Mouse (Mus musculus) brain, embryonic 14.5 days (tissue): ENCODE results near the gene Ajuba. TPM values are rescaled to one million over a fixed set of nuclear protein-coding genes. Genes with fewer than 3 reads are reported as not detected.

Source experiments
- DNase-seq: peaks from one replicate; pipeline ENCODE4 v3.0.0-alpha.2; 2011; ENCODE audit warnings: low read depth
- CTCF ChIP-seq: fragments of 200-500 bp; IDR thresholded peaks from 2 replicates; pipeline ENCODE4 v1.5.1; 2012; ENCODE audit warnings: inconsistent platforms, mild to moderate bottlenecking, moderate library complexity, borderline replicate concordance; ENCODE audit not compliant: insufficient read depth, insufficient read length; ENCODE audit errors: extremely low read depth
- POLR2A ChIP-seq: fragments of 200-500 bp; IDR thresholded peaks from 2 replicates; pipeline ENCODE4 v1.6.1; 2012; ENCODE audit warnings: mild to moderate bottlenecking, inconsistent platforms, borderline replicate concordance; ENCODE audit not compliant: poor library complexity, insufficient read depth, insufficient read length, severe bottlenecking; ENCODE audit errors: extremely low read depth
- polyA plus RNA-seq: library from polyadenylated mRNA; depleted of rRNA; stranded (reverse); fragments of >200 nt; gene quantifications from 2 replicates; pipeline ENCODE4 v1.2.3, GENCODE M21; 2012

The Ajuba gene
- polyA plus RNA-seq, 1 experiment = 17.6 TPM

- TF ChIP-seq CTCF (no peak), POLR2A (no peak)
- no peak for DNase-seq
These were observed 5.2 kb upstream of the Ajuba start for GRCm38 (mm10) chr14:54582536-54582935.

GRCm38 (mm10) chr14:54579638-54580037 is 2.3 kb upstream of the Ajuba start:
- DNase-seq = no peak
- no peak for TF ChIP-seq CTCF
- TF ChIP-seq POLR2A = no peak

DNA sequence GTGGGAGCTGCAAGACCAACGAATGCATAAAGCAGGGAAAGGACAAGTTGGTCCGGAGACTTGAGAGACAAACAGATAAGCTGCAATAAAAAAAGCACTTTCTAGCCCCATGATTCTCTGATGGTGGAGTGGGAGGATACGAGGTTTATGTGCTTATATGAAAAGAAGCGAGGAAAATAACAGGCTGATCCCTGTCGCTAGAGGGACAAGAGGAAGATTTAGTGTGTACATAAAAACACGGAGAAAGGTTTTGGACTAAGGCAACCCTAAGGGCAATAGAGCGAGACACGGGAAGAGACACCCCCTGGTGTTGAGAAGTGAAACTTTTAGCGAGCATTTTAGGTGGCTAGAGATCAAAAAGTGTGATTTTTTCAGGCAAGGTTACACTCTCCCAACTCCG is 705 bp upstream of the Ajuba start:
- TF ChIP-seq POLR2A = no peak
- peak; percentile 46; the same call in 1 of the 2 replicates for TF ChIP-seq CTCF
- DNase-seq = peak; percentile 74

DNA sequence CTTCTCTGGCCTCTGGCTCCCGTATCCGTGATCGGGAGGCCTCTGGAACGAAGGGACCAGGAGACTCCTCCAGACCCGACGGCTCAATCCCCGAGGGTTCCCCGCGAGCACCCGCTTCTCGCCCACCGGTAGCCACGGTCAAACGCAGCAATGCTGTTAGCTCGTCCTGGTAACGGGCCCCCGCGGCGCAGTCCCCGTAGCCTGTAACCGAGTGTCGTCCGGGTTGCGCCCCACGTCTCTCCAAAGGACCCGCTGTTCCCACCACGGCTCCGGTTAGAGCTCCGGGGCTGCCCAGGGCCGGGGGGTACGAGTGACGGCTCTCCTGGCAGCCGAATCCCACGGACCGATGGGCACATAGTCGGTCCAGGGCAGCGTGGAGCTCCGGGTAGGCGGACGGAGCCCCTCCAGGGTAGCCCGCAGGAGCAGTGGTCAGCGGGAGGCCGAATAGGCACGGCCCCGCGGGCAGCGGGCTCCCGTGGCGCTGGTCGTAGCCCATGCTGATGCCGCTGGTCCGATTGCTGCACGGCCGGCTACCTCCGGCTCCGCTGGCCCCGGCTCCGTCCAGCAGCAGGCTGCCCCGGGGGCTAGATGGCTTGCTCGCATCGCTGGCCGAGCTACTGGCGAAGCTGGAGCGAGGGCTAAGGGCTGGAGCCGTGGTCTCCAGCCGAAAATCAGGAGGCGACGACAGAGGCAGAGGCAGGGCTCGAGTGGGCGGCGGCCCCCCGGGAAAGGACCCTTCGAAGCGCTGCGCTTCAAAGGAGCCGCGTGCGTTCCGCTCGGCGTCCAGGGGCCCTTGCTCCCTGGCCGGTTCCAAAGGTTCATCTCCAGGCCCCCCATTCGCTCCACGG is 893 bp downstream of the Ajuba start:
- peak; percentile 31 for DNase-seq

GRCm38 (mm10) chr14:54575631-54576030 is 1.7 kb downstream of the Ajuba start:
- no peak for TF ChIP-seq POLR2A
- no peak for TF ChIP-seq CTCF
- peak; percentile 83 for DNase-seq

More for the DNA sequence above, 893 bp downstream of the Ajuba start:
- TF ChIP-seq POLR2A = no peak
- TF ChIP-seq CTCF = no peak

- TF ChIP-seq POLR2A (no peak), CTCF (no peak)
- DNase-seq = no peak
These were observed 2.3 kb downstream of the Ajuba start for GRCm38 (mm10) chr14:54575031-54575430.

- no peak for TF ChIP-seq POLR2A
- no peak for TF ChIP-seq CTCF
- DNase-seq = peak; percentile 67
These were observed 3.1 kb downstream of the Ajuba start for GRCm38 (mm10) chr14:54574253-54574652.

GRCm38 (mm10) chr14:54572790-54573736 is 4.3 kb downstream of the Ajuba start:
- TF ChIP-seq POLR2A = no peak
- no peak for TF ChIP-seq CTCF

GRCm38 (mm10) chr14:54572122-54572521 is 5.2 kb downstream of the Ajuba start:
- TF ChIP-seq POLR2A = no peak
- no peak for TF ChIP-seq CTCF
- DNase-seq = peak; percentile 29

More at GRCm38 (mm10) chr14:54572790-54573736, 4.3 kb downstream of the Ajuba start:
- peak; percentile 93 for DNase-seq

DNA sequence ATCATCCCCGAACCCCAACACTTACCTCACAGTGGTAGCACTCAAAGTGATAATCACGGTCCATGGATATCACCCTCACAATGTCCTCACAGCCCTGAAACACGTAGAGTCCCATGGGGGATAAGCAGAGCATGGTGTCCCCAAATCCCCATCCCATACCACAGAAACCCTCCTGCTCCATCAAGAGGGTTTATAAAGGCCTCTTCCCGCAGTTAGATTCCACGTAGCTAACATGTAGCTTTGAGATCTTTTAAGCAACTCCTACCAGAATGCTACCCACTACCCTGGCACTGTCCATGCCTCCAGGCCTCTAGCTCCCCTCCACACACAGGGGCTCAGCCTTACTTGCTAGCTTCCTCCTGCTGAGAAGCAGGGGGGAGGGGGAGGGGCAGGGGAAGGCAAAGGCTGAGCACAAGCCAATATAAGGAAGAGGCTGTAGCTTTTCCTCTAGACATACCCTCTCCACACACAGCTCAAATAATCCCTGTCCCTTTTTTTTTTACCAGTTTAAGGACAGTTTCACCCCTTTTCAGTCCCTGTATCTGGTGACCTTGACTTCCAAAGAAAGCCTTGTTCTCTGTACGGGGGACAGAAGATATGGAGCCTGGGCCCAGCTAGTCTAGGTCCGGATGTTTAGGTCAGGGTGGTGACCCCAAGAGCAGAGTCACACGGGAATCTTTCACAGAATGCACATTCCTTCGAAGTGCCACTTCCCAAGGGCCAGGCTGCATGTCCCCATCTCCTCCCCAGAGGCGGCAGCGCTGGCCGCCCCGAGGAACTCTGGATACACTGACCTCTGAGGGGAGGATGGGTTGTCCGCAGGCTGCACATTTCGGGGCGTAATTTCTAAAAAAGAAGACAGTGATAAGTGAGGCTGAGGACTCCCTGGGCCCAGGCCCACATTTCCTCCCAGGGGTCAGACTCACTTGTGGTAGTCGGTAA is 7.6 kb downstream of the Ajuba start:
- DNase-seq = peak; percentile 38
- TF ChIP-seq CTCF = no peak
- TF ChIP-seq POLR2A = no peak
